Mouse (Mus musculus) Patski (cell line): ENCODE results near the gene Axl. TPM values are rescaled to one million over a fixed set of nuclear protein-coding genes. Genes with fewer than 3 reads are reported as not detected.
A peak's percentile ranks its signal among the peaks of the same experiment; 100 is the strongest.

Experiments
- ATAC-seq: fragments of 100-300 bp; one replicate; pipeline ENCODE4 v1.8.0; 2021
- CTCF ChIA-PET: fragments of 350-600 bp; sonication (Branson Sonifier 250); formaldehyde crosslinking; loops from one replicate; lab custom pipeline; 2022; ENCODE audit warnings: inconsistent platforms; lab: Charles Lee
- POLR2A ChIA-PET: fragments of 350-600 bp; sonication (Branson Sonifier 250); formaldehyde crosslinking; loops from one replicate; lab custom pipeline; 2022; ENCODE audit warnings: antibody characterized with exemption, inconsistent platforms; lab: Charles Lee
- DNase-seq: peaks from one replicate; pipeline ENCODE4 v3.0.0-alpha.2; 2011; ENCODE audit warnings: low read depth, low spot score
- H3K27me3 ChIP-seq: fragments of 371-371 bp; one replicate; pipeline ENCODE4 v1.5.1; 2021
- CTCF ChIP-seq: fragments of 100-300 bp; IDR thresholded peaks from one replicate; pipeline ENCODE4 v1.5.1; 2021
- in situ Hi-C: fragments of 300-500 bp; cut with MboI; formaldehyde crosslinking; loops from 3 replicates; pipeline ENCODE4 v1.11.1; 2018; ENCODE audit warnings: low pct_unique_long_range_greater_than_20kb, mixed read lengths
- polyA plus RNA-seq: library from polyadenylated mRNA; unstranded; gene quantifications from one replicate; pipeline ENCODE4 v1.2.3, GENCODE M21; 2021

Axl gene
- polyA plus RNA-seq, 1 experiment from 2014 or later, result 473 TPM

- CTCF ChIA-PET, result interaction anchor here (0.6 to 3.2 kb wide), 3 partner anchors 28 to 49 kb away, joined by 3 to 22 read pairs (median 3); no protein-coding TSS in a partner anchor
- ATAC-seq, result peak; percentile 31
- no peak for TF ChIP-seq CTCF
- DNase-seq, result peak; percentile 61
- POLR2A ChIA-PET, result interaction anchor here (0.9 to 1.0 kb wide), 2 partner anchors 26 to 55 kb away, joined by 3 to 6 read pairs; no protein-coding TSS in a partner anchor
- H3K27me3 ChIP-seq, result no peaks in the 10 kb centered on the region
- in situ Hi-C loops, result loop anchor here (5.0 kb wide), 1 partner anchor 36 kb away; no protein-coding TSS in a partner anchor
These were observed 32.5 kb downstream of the Axl start for GRCm38 (mm10) chr7:25756011-25756410.

DNA sequence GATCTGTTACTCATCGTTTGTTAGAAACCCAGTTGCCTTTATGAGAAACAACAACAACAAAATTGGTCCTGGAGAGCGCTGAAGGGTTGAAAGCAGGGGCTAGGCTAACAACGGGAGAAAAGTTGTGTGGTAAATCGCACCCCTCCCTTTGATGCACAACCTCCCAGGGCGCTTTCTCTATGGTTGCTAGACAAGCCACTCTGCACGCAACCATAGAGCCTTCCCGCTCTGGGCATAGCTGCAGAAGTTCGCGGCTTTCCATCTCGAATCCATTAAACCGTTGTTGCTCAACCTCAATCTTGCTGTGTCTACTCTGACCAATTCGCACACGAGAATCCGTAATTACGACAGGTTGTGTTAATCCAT lies 33.1 kb downstream of the Axl start:
- POLR2A ChIA-PET, result interaction anchor here (0.9 to 1.0 kb wide), 2 partner anchors 26 to 56 kb away, joined by 3 to 6 read pairs; no protein-coding TSS in a partner anchor
- peak; percentile 54 for ATAC-seq
- in situ Hi-C loops, result loop anchor here (5.0 kb wide), 1 partner anchor 37 kb away; no protein-coding TSS in a partner anchor
- CTCF ChIA-PET, result interaction anchor here (0.6 to 3.2 kb wide), 3 partner anchors 28 to 50 kb away, joined by 3 to 22 read pairs (median 3); no protein-coding TSS in a partner anchor
- DNase-seq, result no peak
- TF ChIP-seq CTCF, result no peak
- H3K27me3 ChIP-seq, result no peaks in the 10 kb centered on the region

DNA sequence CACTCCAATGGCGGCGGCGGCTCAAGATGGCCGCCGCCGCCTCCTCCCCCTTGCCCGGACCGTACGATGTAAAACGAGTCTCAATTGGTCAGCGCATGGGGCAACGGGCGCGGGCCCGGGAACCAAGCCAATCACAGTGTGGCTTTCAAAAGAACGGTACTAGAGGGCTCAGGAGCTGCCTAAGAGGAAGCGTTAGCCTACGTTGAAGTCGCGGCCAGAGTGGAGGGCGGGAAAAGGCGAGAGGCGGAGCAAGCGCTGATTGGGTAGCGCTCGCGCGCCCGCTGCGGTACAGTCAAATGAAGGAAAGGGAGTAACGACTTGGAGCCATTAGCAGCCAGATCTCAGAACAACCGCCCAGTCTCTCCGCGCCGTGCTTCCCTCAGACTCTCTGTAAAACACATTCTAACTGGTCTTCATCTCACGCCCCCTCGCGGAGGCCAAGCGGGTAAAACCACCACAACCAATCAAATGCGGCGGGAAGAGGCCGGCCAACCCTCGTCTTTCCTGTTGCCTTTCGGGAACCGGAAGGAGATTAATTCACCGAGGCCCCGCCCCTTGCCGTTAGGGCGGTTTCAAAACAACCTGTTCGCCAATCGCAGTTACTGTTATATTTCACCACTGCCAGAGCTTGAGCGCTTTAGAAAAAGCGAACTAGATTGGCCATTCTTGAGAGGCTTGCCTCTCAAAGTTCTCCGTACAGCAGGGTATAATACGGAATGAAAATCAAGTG lies 33.6 kb downstream of the Axl start, which contains the start of gene Hnrnpul1:
Gene Hnrnpul1 (minus strand): TSS at position 20 of the 730 bp plus-strand sequence.
- POLR2A ChIA-PET, result interaction anchor here (0.5 to 1.2 kb wide), 4 partner anchors 19 to 56 kb away, joined by 3 to 5 read pairs (median 4); no protein-coding TSS in a partner anchor
- ATAC-seq (peak; percentile 79), DNase-seq (peak; percentile 98)
- H3K27me3 ChIP-seq, result no peaks in the 10 kb centered on the region
- in situ Hi-C loops, result loop anchor here (5.0 kb wide), 1 partner anchor 37 kb away; no protein-coding TSS in a partner anchor
- no peak for TF ChIP-seq CTCF
- CTCF ChIA-PET, result interaction anchor here (0.9 to 3.2 kb wide), 2 partner anchors 10 to 50 kb away, joined by 3 to 22 read pairs; no protein-coding TSS in a partner anchor

DNA sequence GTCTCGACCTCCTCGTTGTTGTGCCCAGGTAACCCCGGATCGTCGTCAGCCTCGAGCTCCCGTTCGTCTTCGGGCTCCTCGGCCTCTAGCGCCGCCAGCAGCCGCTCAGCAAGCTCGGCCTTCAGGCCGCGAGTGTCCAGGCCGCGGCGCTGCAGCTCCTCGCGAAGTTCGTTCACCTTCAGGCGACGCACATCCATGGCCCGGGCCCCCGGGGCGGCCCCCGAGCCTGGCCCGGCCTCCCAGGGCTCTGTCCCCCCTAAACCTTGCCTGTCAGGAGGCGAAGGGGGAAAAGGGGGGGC lies 34.1 kb downstream of the Axl start:
- no peak for TF ChIP-seq CTCF
- no peaks in the 10 kb centered on the region for H3K27me3 ChIP-seq
- DNase-seq, result no peak
- ChIA-PET POLR2A (interaction anchor here (0.6 to 1.2 kb wide), 3 partner anchors 19 to 103 kb away, joined by 3 to 5 read pairs (median 3); no protein-coding TSS in a partner anchor), CTCF (interaction anchor here (0.9 to 3.2 kb wide), 2 partner anchors 10 to 51 kb away, joined by 3 to 22 read pairs; no protein-coding TSS in a partner anchor)
- ATAC-seq, result peak; percentile 3
- in situ Hi-C loops, result no loop called here

DNA sequence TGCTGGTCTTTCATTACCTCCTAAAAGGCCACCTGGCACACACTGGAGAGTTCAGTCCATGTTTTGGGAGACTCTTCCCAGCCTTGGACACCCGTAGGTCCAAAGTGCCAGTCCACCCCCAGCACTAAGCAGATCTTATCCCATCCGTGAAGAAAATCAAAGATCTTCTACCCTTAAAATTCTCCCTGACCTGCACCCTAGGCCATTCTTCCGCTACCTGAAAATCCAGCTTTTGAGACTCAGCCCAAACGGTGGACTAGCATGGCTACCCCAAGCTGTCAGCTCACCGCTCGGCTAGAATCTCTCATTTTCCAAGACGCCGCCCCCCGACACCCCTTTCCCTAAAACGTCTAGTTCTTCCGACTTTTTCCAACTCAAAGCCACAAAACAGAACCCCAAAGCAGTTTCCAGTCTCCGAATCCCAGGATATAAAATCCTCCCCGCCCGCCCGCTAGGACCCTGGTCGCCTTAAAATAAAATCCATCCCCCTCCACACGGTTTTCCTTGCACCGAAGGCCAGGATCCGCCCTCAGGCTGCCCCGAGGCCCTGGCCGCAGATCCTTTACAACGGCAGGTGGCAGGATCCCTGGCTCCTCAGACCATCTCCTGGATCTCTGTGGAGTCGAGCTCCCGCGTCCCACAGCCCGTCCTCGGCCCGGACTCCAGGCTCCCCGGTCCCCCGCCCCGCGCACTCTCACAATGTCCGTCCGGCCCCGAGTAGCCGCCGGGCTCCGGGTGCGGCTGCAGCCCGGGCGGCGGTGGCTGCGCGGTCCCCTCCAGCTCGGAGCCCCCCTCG lies 34.7 kb downstream of the Axl start:
- CTCF ChIA-PET, result interaction anchor here (0.9 to 3.2 kb wide), 2 partner anchors 9 to 51 kb away, joined by 3 to 22 read pairs; no protein-coding TSS in a partner anchor
- no peak for TF ChIP-seq CTCF
- in situ Hi-C loops, result no loop called here
- ATAC-seq (peak; percentile 0), DNase-seq (no peak)
- POLR2A ChIA-PET, result interaction anchor here (0.6 to 1.2 kb wide), 3 partner anchors 18 to 103 kb away, joined by 3 to 5 read pairs (median 3); no protein-coding TSS in a partner anchor
- H3K27me3 ChIP-seq, result no peaks in the 10 kb centered on the region

DNA sequence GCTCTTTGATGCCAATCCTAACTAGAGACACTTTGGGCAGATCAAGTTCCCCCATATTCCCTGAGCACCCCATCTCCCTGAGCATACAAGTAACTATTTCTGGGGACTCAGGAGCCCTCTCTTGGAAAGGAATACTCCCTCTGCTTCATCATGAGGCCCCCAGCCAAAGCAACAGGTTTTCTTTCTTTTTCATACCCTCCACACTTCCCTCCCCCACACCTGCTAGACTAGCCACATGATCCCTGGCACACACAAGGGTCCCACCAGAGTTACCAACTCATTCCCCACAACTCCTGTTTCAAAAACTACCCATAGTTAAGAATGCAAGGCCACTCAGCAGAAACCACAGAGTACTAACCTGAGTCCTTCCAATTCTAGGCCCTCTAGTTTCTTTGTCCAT lies 35.4 kb downstream of the Axl start:
- ChIA-PET POLR2A (no interaction called here), CTCF (interaction anchor here (3.2 kb wide), 1 partner anchor 52 kb away, joined by 22 read pairs; no protein-coding TSS in a partner anchor)
- DNase-seq (no peak), ATAC-seq (no peak)
- H3K27me3 ChIP-seq, result no peaks in the 10 kb centered on the region
- no peak for TF ChIP-seq CTCF
- in situ Hi-C loops, result no loop called here

DNA sequence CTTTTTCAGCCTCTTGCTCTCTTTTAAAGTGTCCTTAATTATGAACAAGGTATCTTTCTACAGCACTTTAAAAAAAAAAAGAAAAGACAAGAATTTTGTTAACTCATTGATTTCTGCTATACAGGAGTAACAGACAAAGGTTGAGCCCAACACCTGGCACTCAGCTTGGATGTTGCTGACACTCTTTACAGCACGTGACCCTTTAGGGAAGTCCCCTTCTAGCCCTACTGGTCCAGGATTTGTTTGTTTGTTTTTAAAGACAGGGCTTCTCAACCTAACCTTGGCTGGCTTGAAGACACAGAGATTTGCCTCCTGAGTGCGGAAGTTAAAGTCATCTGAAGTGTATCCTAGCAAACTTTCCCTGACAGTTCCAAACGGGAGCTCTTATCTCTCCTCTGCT lies 41.7 kb downstream of the Axl start:
- H3K27me3 ChIP-seq, result no peaks in the 10 kb centered on the region
- TF ChIP-seq CTCF, result no peak
- in situ Hi-C loops, result no loop called here
- no peak for DNase-seq
- ATAC-seq, result no peak
- CTCF ChIA-PET, result interaction anchor here (1.0 kb wide), 1 partner anchor 9 kb away, joined by 3 read pairs; no protein-coding TSS in a partner anchor
- POLR2A ChIA-PET, result interaction anchor here (1.5 kb wide), 1 partner anchor 15 kb away, joined by 3 read pairs; no protein-coding TSS in a partner anchor

GRCm38 (mm10) chr7:25738277-25738676 lies 50.2 kb downstream of the Axl start:
- DNase-seq, result no peak
- no peak for ATAC-seq
- CTCF ChIA-PET, result no interaction called here
- TF ChIP-seq CTCF, result no peak
- no peaks in the 10 kb centered on the region for H3K27me3 ChIP-seq
- POLR2A ChIA-PET, result no interaction called here
- in situ Hi-C loops, result no loop called here

- no peaks in the 10 kb centered on the region for H3K27me3 ChIP-seq
- ChIA-PET POLR2A (no interaction called here), CTCF (interaction anchor here (0.9 to 1.8 kb wide), 10 partner anchors 8 to 75 kb away, joined by 3 to 8 read pairs (median 4); no protein-coding TSS in a partner anchor)
- peak; percentile 60 for TF ChIP-seq CTCF
- ATAC-seq (no peak), DNase-seq (no peak)
- in situ Hi-C loops, result no loop called here
These were observed 51.6 kb downstream of the Axl start for GRCm38 (mm10) chr7:25736920-25737319.

GRCm38 (mm10) chr7:25734991-25735390 lies 53.5 kb downstream of the Axl start:
- POLR2A ChIA-PET, result interaction anchor here (0.5 kb wide), 1 partner anchor 19 kb away, joined by 3 read pairs; the partner anchor contains the start of gene Hnrnpul1
- DNase-seq, result no peak
- no peaks in the 10 kb centered on the region for H3K27me3 ChIP-seq
- CTCF ChIA-PET, result interaction anchor here (0.5 kb wide), 1 partner anchor 15 kb away, joined by 3 read pairs; no protein-coding TSS in a partner anchor
- TF ChIP-seq CTCF, result no peak
- ATAC-seq, result no peak
- in situ Hi-C loops, result no loop called here
